In the genomic region with DNA sequence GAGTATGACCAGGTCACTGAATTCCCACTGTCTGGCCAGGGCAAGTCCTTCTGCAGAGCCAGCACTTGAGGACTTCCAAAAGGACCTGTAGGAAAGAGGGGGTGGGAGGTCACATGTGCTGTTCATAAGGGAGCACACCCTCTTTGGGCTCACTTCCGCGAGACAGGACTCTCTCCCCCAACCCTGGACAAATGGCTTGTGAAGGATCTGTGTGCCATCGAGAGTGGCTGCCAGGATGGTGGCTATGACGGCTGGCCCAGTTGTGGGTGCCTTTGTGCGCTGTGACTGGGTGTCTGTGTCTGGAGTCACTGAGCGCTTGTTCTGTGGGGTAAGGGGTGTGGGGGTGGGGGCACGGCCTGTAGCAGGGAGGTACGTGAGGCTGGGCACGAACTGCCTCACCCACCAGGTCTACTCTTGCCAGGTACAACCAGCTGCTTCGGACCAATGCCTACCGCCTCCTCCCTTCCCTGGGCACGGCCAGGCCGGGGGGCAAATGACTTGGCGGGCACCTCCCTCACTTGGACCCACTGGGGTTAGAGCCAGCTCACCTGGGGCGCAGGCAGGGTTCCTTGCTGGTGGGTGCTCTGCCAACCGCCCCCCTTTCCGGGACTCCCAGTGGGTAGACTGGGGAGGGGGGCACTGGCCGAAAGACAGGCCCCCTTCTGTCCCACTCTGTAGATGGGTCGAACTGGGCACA, we compare ENCODE assay signal across 9 mouse cellular contexts. TPM values are rescaled to one million over a fixed set of nuclear protein-coding genes. Genes with fewer than 3 reads are reported as not detected.
DNase-seq lines count a peak whose midpoint lies in the region; ATAC-seq and TF ChIP-seq lines count a peak whose summit lies in the region.
"Had no signal": no experiment of that assay in that cellular context is flagged by ENCODE, and none has a peak within 500 bp of the region (broad histone marks: within the 10 kb centered on the region; RNA-seq: fewer than 3 reads in every experiment).

No protein-coding gene starts in this region.

- peak overlapping the region; percentile 32 for H3K9ac ChIP-seq in kidney, embryonic 14.5 days (ENCODE audit: low read depth, low read length)
- peak overlapping the region; percentile 63 for H3K9ac ChIP-seq in midbrain, embryonic 13.5 days (replicated peaks)

- ATAC-seq in cerebellum, adult (ENCODE audit: insufficient number of reproducible peaks, low FRiP score, low TSS enrichment), result no peak
- no peak for ATAC-seq in kidney, embryonic 14.5 days (ENCODE audit: low FRiP score, low TSS enrichment)
- ATAC-seq in midbrain, embryonic 13.5 days, result no peak

- no peak overlapping the region for H3K27ac ChIP-seq in testis, adult 2 months (ENCODE audit: control insufficient read depth, insufficient read depth, low read depth, low read length)
- H3K27ac ChIP-seq in kidney, embryonic 14.5 days (ENCODE audit: low read depth, low read length), result no peak overlapping the region
- H3K27ac ChIP-seq in midbrain, embryonic 13.5 days, result no peak overlapping the region

- no peak for TF ChIP-seq CTCF in testis, adult 2 months (IDR thresholded peaks at IDR 0.05; ENCODE audit: control insufficient read depth, insufficient read depth, insufficient replicate concordance, low read depth, low read length)

- peak overlapping the region; percentile 83 for H3K4me2 ChIP-seq in kidney, embryonic 14.5 days (replicated peaks; ENCODE audit: low read depth, low read length)
- peak overlapping the region; percentile 61 for H3K4me2 ChIP-seq in midbrain, embryonic 13.5 days (replicated peaks)

- H3K9me3 ChIP-seq in kidney, embryonic 14.5 days (ENCODE audit: control insufficient read depth, low read length), result no peaks in the 10 kb centered on the region
- H3K9me3 ChIP-seq in midbrain, embryonic 13.5 days, result no peaks in the 10 kb centered on the region

- DNase-seq in cerebellum, adult 11-12 months, result peak; percentile 58
- no peak for DNase-seq in testis, postnatal 14 days (ENCODE audit: low spot score)
- DNase-seq in T-cell, adult 2 months (ENCODE audit: low spot score), result no peak
- no peak for DNase-seq in embryo, embryonic 10.5 days (ENCODE audit: low spot score)

- TF ChIP-seq POLR2A in testis, adult 2 months (IDR thresholded peaks at IDR 0.05; ENCODE audit: control insufficient read depth, low read depth, low read length), result no peak; the same call in 1 of the 2 replicates

- no peaks in the 10 kb centered on the region; the same call in 1 of the 2 replicates for H3K27me3 ChIP-seq in testis, adult 2 months (ENCODE audit: control insufficient read depth, insufficient read depth, low read length)
- no peaks in the 10 kb centered on the region for H3K27me3 ChIP-seq in kidney, embryonic 14.5 days (ENCODE audit: control insufficient read depth, insufficient read depth, low read length)
- peaks cover 18% of the 10 kb centered on the region for H3K27me3 ChIP-seq in midbrain, embryonic 13.5 days

- peak overlapping the region; percentile 74 for H3K4me3 ChIP-seq in testis, adult 2 months (ENCODE audit: control insufficient read depth, low read depth, low read length)
- peak overlapping the region; percentile 25 for H3K4me3 ChIP-seq in kidney, embryonic 14.5 days (ENCODE audit: low read length)
- H3K4me3 ChIP-seq in midbrain, embryonic 13.5 days (replicated peaks), result peak overlapping the region; percentile 36; the same call in 1 of the 2 replicates

- H3K4me1 ChIP-seq in testis, adult 2 months (ENCODE audit: control insufficient read depth, insufficient read depth, low read length), result peaks cover 26% of the 10 kb centered on the region
- H3K4me1 ChIP-seq in kidney, embryonic 14.5 days (ENCODE audit: control insufficient read depth, insufficient read depth, low read length), result peaks cover 27% of the 10 kb centered on the region
- peaks cover 42% of the 10 kb centered on the region for H3K4me1 ChIP-seq in midbrain, embryonic 13.5 days (replicated peaks)

- no peaks in the 10 kb centered on the region for H3K36me3 ChIP-seq in testis, adult 2 months (ENCODE audit: control insufficient read depth, insufficient read depth, low read length)
- H3K36me3 ChIP-seq in kidney, embryonic 14.5 days (ENCODE audit: control insufficient read depth, insufficient read depth, low read length), result no peaks in the 10 kb centered on the region
- H3K36me3 ChIP-seq in midbrain, embryonic 13.5 days, result no peaks in the 10 kb centered on the region

- WGBS in kidney, embryonic 14.5 days, result 57% methylated on average over 19 of the region's 19 CpGs
- 66% methylated on average over 19 of the region's 19 CpGs for WGBS in midbrain, embryonic 13.5 days

RNA-seq across cellular contexts. Expression of gene 1600014C23Rik, which starts 0.5 kb away (rescaled TPM):
- 0.36 and 0.79 TPM in 2 replicates for polyA plus RNA-seq in testis, adult 2 months (2012; rRNA removed)
- polyA plus RNA-seq in kidney, embryonic 14.5 days (2014; fragmentation: Nextera tagmentation; extraction: Ambion mirVana), result 0.62 TPM in 1 of 2 replicates, not detected in the other
- not detected in 2 replicates for polyA plus RNA-seq in midbrain, embryonic 13.5 days (2015; fragmentation: Nextera tagmentation; extraction: Ambion mirVana)
- polyA plus RNA-seq: macrophage had no signal

RNA-seq across cellular contexts. Expression of gene Tmem63b, which starts 46.5 kb away (rescaled TPM):
- 5.4 and 6.4 TPM in 2 replicates for polyA plus RNA-seq in testis, adult 2 months (2012; rRNA removed)
- 23.1 and 28.0 TPM in 2 replicates for polyA plus RNA-seq in kidney, embryonic 14.5 days (2014; fragmentation: Nextera tagmentation; extraction: Ambion mirVana)
- 124 and 133 TPM in 2 replicates for polyA plus RNA-seq in midbrain, embryonic 13.5 days (2015; fragmentation: Nextera tagmentation; extraction: Ambion mirVana)

RNA-seq across cellular contexts. Expression of gene Mrpl14, which starts 47.1 kb away (rescaled TPM):
- polyA plus RNA-seq in testis, adult 2 months (2012; rRNA removed), result 15.4 and 18.8 TPM in 2 replicates
- polyA plus RNA-seq in kidney, embryonic 14.5 days (2014; fragmentation: Nextera tagmentation; extraction: Ambion mirVana), result 154 and 192 TPM in 2 replicates
- 115 and 121 TPM in 2 replicates for polyA plus RNA-seq in midbrain, embryonic 13.5 days (2015; fragmentation: Nextera tagmentation; extraction: Ambion mirVana)
